Mouse (Mus musculus): ENCODE measurements around the gene Med12.

- no peak for TF ChIP-seq POLR2A (IDR thresholded peaks at IDR 0.05; ENCODE audit: control insufficient read depth in 1 of 2, insufficient read depth in 1 of 2, low read depth in 1 of 2, low read length in 2 of 2, poor library complexity in 1 of 2)
- TF ChIP-seq POLR2AphosphoS5 (IDR thresholded peaks at IDR 0.05; ENCODE audit: borderline replicate concordance, low read depth, low read length), result no peak
Observed at GRCm38 (mm10) chrX:101282813-101283212, 9.0 kb downstream of the Med12 start.

Data from MEL (cell line).